Mouse (Mus musculus) intestine, embryonic 14.5 days (tissue): Measurements from ENCODE around the gene Alg9. TPM values are rescaled to one million over a fixed set of nuclear protein-coding genes. Genes with fewer than 3 reads are reported as not detected.

Source experiments
- ATAC-seq: fragments of 200-750 bp; cut with Nextera tagmentation; replicated peaks from 2 replicates; pipeline ENCODE4 v1.8.0; 2017; ENCODE audit warnings: low read depth, moderate number of reproducible peaks, moderate TSS enrichment, moderate library complexity; ENCODE audit not compliant: low FRiP score, low TSS enrichment
- DNase-seq: peaks from one replicate; pipeline ENCODE4 v3.0.0-alpha.2; 2018; ENCODE audit warnings: low spot score
- H3K27ac ChIP-seq: fragments of 300-500 bp; sonication (generic); 2 replicates; pipeline ENCODE4 v1.5.1; 2014; ENCODE audit warnings: low read depth, mild to moderate bottlenecking, control low read depth
- H3K27me3 ChIP-seq: fragments of 300-500 bp; sonication (generic); replicated peaks from 2 replicates; pipeline ENCODE4 v1.6.1; 2014; ENCODE audit warnings: low read length, control low read depth; ENCODE audit not compliant: control insufficient read depth, insufficient read depth
- H3K36me3 ChIP-seq: fragments of 300-500 bp; sonication (generic); 2 replicates; pipeline ENCODE4 v1.6.1; 2014; ENCODE audit warnings: low read length, control low read depth; ENCODE audit not compliant: control insufficient read depth, insufficient read depth
- H3K4me1 ChIP-seq: fragments of 300-500 bp; sonication (generic); replicated peaks from 2 replicates; pipeline ENCODE4 v1.6.1; 2014; ENCODE audit warnings: low read length, control low read depth, mixed read lengths; ENCODE audit not compliant: control insufficient read depth, insufficient read depth
- H3K4me2 ChIP-seq: fragments of 300-500 bp; sonication (generic); 2 replicates; pipeline ENCODE4 v1.6.1; 2014; ENCODE audit warnings: low read length
- H3K4me3 ChIP-seq: fragments of 300-500 bp; sonication (generic); 2 replicates; pipeline ENCODE4 v1.5.1; 2014; ENCODE audit warnings: low read depth, low read length, control low read depth, mixed read lengths
- H3K9ac ChIP-seq: fragments of 300-500 bp; sonication (generic); 2 replicates; pipeline ENCODE4 v1.6.1; 2014; ENCODE audit warnings: mild to moderate bottlenecking, low read length
- H3K9me3 ChIP-seq: fragments of 300-500 bp; sonication (generic); 2 replicates; pipeline ENCODE4 v1.6.1; 2016; ENCODE audit warnings: low read length, control low read depth; ENCODE audit not compliant: control insufficient read depth
- WGBS: fragments of 180-500 bp; shearing (Covaris S2); extraction: QIAGEN DNeasy Blood & Tissue Kit; methylation state at CpG from one replicate; pipeline ENCODE4 v1.1.7; 2014; 5-methylcytosine and 5-hydroxymethylcytosine counted together
- polyA plus RNA-seq: library from polyadenylated mRNA; unstranded; fragments of >200 nt; fragmentation: Nextera tagmentation; extraction: Ambion mirVana; gene quantifications from 2 replicates; pipeline ENCODE4 v1.2.1, GENCODE M21; 2014

The Alg9 gene
- polyA plus RNA-seq, 1 experiment from 2014 or later: 44.6 TPM

GRCm38 (mm10) chr9:50855133-50855766, 80.4 kb downstream of the Alg9 start:
- no peak overlapping the region for H3K9ac ChIP-seq
- ATAC-seq: no peak
- WGBS: 89% methylated on average over 5 of the region's 5 CpGs
- no peak overlapping the region for H3K4me3 ChIP-seq
- H3K36me3 ChIP-seq: peaks cover 12% of the 10 kb centered on the region
- H3K27me3 ChIP-seq: no peaks in the 10 kb centered on the region
- no peak overlapping the region for H3K4me2 ChIP-seq
- no peak overlapping the region for H3K27ac ChIP-seq
- H3K4me1 ChIP-seq: peaks cover 18% of the 10 kb centered on the region
- no peak for DNase-seq
- H3K9me3 ChIP-seq: no peaks in the 10 kb centered on the region

- no peak for ATAC-seq
- peak overlapping the region; percentile 87 for H3K4me2 ChIP-seq
- peak overlapping the region; percentile 82; the same call in 1 of the 2 replicates for H3K4me3 ChIP-seq
- DNase-seq: no peak
- no peaks in the 10 kb centered on the region for H3K27me3 ChIP-seq
- 67% methylated on average over 5 of the region's 5 CpGs for WGBS
- peaks cover 13% of the 10 kb centered on the region for H3K4me1 ChIP-seq
- H3K9ac ChIP-seq: peak overlapping the region; percentile 69; the same call in 1 of the 2 replicates
- peaks cover 16% of the 10 kb centered on the region for H3K36me3 ChIP-seq
- H3K9me3 ChIP-seq: no peaks in the 10 kb centered on the region
- H3K27ac ChIP-seq: peak overlapping the region; percentile 69
These were observed 81.0 kb downstream of the Alg9 start for GRCm38 (mm10) chr9:50855780-50856179.

GRCm38 (mm10) chr9:50856341-50857081, 81.7 kb downstream of the Alg9 start:
- H3K27me3 ChIP-seq: no peaks in the 10 kb centered on the region
- peak; percentile 90 for ATAC-seq

GRCm38 (mm10) chr9:50857082-50857641, 82.3 kb downstream of the Alg9 start:
- Histone ChIP-seq H3K4me3 (peak overlapping the region; percentile 82), H3K4me1 (peaks cover 13% of the 10 kb centered on the region), H3K9me3 (no peaks in the 10 kb centered on the region), H3K9ac (peak overlapping the region; percentile 69), H3K27me3 (no peaks in the 10 kb centered on the region), H3K36me3 (peaks cover 30% of the 10 kb centered on the region), H3K27ac (peak overlapping the region; percentile 69), H3K4me2 (peak overlapping the region; percentile 87)
- under 1% methylated on average over 46 of the region's 46 CpGs for WGBS
- ATAC-seq (peak; percentile 73), DNase-seq (no peak)

More at GRCm38 (mm10) chr9:50856341-50857081, 81.7 kb downstream of the Alg9 start:
- DNase-seq: peak; percentile 99
- Histone ChIP-seq H3K4me3 (peak overlapping the region; percentile 82), H3K4me1 (peaks cover 13% of the 10 kb centered on the region), H3K9ac (peak overlapping the region; percentile 69), H3K36me3 (peaks cover 23% of the 10 kb centered on the region), H3K4me2 (peak overlapping the region; percentile 87), H3K27ac (peak overlapping the region; percentile 69), H3K9me3 (no peaks in the 10 kb centered on the region)
- WGBS: under 1% methylated on average over 45 of the region's 45 CpGs

- Histone ChIP-seq H3K36me3 (peaks cover 45% of the 10 kb centered on the region), H3K27me3 (no peaks in the 10 kb centered on the region), H3K4me2 (no peak overlapping the region), H3K27ac (no peak overlapping the region), H3K4me1 (peaks cover 13% of the 10 kb centered on the region), H3K4me3 (no peak overlapping the region), H3K9ac (no peak overlapping the region), H3K9me3 (no peaks in the 10 kb centered on the region)
- DNase-seq: no peak
- WGBS: 72% methylated on average over 6 of the region's 6 CpGs
- no peak for ATAC-seq
These were observed 83.9 kb downstream of the Alg9 start for GRCm38 (mm10) chr9:50858681-50859080.

- WGBS: 91% methylated on average over 18 of the region's 18 CpGs
- Histone ChIP-seq H3K9ac (no peak overlapping the region), H3K27ac (no peak overlapping the region), H3K4me2 (no peak overlapping the region), H3K27me3 (no peaks in the 10 kb centered on the region), H3K36me3 (peaks cover 71% of the 10 kb centered on the region), H3K4me1 (peaks cover 9% of the 10 kb centered on the region; the same call in 1 of the 2 replicates), H3K4me3 (no peak overlapping the region), H3K9me3 (no peaks in the 10 kb centered on the region)
- no peak for DNase-seq
- ATAC-seq: no peak
These were observed 86.5 kb downstream of the Alg9 start for GRCm38 (mm10) chr9:50861119-50861839.

GRCm38 (mm10) chr9:50863824-50864223, 89.0 kb downstream of the Alg9 start:
- no peak for DNase-seq
- no peak overlapping the region for H3K9ac ChIP-seq
- H3K36me3 ChIP-seq: peaks cover 97% of the 10 kb centered on the region
- no peak overlapping the region for H3K4me2 ChIP-seq
- H3K4me3 ChIP-seq: no peak overlapping the region
- H3K27ac ChIP-seq: no peak overlapping the region
- no peaks in the 10 kb centered on the region for H3K27me3 ChIP-seq
- H3K4me1 ChIP-seq: 0 out of 2 replicates have a peak, but pooled peaks cover under 1% of the 10 kb centered on the region
- ATAC-seq: no peak
- no peaks in the 10 kb centered on the region for H3K9me3 ChIP-seq
- 90% methylated on average over 4 of the region's 4 CpGs for WGBS

- H3K36me3 ChIP-seq: peaks cover 94% of the 10 kb centered on the region
- WGBS: 58% methylated on average over 5 of the region's 5 CpGs
These were observed 90.1 kb downstream of the Alg9 start for GRCm38 (mm10) chr9:50864877-50865276.

More at GRCm38 (mm10) chr9:50864877-50865276, 90.1 kb downstream of the Alg9 start:
- Histone ChIP-seq H3K9ac (no peak overlapping the region), H3K27ac (no peak overlapping the region), H3K4me1 (no peaks in the 10 kb centered on the region), H3K9me3 (no peaks in the 10 kb centered on the region), H3K4me3 (no peak overlapping the region), H3K4me2 (no peak overlapping the region), H3K27me3 (no peaks in the 10 kb centered on the region)
- DNase-seq (no peak), ATAC-seq (no peak)
